Mouse (Mus musculus) liver, adult 2 months (tissue): Measurements from ENCODE around the gene Fam124a.

Source experiments
- CTCF ChIP-seq: fragments of 200-500 bp; IDR thresholded peaks from 2 replicates; pipeline ENCODE4 v1.5.1; 2011; ENCODE audit warnings: low read depth, low read length, control low read depth
- POLR2A ChIP-seq: fragments of 200-500 bp; IDR thresholded peaks from 2 replicates; pipeline ENCODE4 v1.6.1; 2011; ENCODE audit warnings: low read length, control low read depth; ENCODE audit not compliant: insufficient read depth; ENCODE audit errors: extremely low read depth

DNA sequence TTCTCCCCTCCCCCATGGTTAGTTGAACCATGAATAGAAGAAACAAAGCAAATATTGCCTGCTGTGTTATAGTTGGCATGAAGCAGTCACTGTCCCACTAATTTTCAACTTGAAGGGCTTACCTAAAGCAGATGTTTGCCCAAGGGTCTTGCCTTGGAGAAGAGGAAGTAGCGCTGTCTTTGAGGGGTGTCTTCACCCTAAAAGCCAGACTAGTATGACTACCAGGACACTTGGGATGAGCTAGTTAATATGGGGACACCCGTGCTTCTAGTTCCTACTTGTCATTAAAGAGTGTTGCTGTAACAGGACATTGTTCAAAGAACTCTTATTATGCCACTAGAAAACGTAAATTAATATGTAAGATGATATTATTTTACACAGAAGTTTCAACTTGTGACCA lies 1.6 kb downstream of the Fam124a start:
- TF ChIP-seq CTCF (no peak), POLR2A (no peak)
